Mouse (Mus musculus): ENCODE data around the gene Trabd2b. TPM values are rescaled to one million over a fixed set of nuclear protein-coding genes. Genes with fewer than 3 reads are reported as not detected.

Trabd2b gene
- polyA plus RNA-seq, 1 experiment = 0.78 TPM

DNA sequence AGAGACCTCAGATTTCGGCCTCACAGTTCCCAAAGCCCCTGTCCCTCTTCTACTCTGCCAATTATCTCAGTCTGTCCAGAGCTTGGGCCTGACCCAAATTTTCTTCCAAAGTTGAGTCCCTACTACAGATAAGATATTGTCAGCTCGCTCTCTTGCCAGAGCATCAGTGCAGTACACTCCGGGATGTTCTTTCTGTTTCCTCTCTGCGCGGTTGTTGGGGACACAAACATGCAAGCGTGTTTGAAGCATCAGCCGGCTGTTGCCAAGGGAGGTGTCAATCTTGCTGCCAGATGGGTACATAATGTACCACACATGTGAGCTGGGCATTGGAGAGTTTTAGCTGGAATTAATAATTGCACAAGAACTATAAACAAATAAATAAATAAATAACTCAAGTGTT, 28.9 kb downstream of the Trabd2b start:
- 92% methylated on average over 7 of the region's 7 CpGs for WGBS
- no peak for DNase-seq (ENCODE audit: low read depth, low spot score)

DNA sequence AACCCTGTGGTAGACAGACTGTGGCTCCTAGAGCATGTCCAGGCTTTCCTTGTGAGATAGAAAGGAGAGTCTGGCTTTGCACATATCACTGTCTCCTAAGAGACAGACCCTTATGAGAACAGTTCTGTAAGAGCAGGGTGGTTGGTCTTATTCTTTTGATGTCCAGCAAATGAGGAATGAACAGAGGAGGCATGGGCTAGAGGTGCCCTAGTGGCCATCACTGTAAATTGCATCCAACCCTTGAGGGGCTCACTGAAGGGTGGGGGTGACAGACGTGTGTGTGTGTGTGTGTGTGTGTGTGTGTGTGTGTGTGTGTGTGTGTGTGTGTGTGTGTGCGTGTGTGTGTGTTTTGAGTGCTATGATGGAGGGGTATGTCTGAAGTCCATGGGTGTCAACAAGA, 32.2 kb downstream of the Trabd2b start:
- no peak for DNase-seq (ENCODE audit: low read depth, low spot score)
- WGBS = 66% methylated on average over 2 of the region's 2 CpGs

DNA sequence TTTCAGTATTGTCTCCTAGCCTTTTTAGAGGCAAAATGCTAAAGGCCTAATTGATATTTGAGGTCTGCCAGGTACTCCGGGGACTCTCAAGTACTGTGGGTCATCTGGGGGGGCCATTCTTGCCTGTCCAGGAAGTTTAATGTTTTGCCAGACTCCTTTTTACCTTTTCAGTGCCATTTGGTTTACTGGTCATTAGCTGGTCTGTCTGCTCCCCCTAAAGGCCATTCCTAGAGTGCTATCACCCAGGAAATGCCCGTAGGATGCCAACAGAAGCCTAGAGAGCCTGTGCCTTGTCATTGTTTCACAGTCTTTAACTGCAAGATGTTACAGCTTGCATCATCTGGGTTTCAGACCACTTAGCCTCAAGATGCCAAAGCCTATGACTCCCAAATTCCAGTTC, 35.7 kb downstream of the Trabd2b start:
- DNase-seq (ENCODE audit: low read depth, low spot score) = no peak
- WGBS = 13% methylated on average over 2 of the region's 2 CpGs

DNA sequence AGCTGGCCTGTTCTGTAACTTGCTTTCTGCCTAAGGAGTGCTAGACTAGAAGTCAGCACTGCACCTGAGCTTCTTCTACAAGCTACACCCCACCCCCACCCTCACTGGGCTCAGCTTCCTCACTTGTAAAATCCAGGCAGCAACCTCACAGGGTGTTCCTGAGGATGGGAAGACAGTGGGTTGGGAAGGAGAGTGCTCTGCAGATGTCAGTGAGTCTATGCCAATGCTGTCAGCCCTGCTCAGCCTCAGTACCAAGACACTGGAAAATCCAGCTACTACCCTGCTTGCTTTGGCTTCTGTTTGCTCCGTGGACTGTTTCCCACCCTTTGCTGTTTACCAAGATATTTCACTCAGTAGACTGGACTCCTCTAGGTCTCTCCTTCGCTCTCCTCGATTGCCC, 36.1 kb downstream of the Trabd2b start:
- 25% methylated on average over 3 of the region's 3 CpGs for WGBS
- DNase-seq (ENCODE audit: low read depth, low spot score) = no peak

DNA sequence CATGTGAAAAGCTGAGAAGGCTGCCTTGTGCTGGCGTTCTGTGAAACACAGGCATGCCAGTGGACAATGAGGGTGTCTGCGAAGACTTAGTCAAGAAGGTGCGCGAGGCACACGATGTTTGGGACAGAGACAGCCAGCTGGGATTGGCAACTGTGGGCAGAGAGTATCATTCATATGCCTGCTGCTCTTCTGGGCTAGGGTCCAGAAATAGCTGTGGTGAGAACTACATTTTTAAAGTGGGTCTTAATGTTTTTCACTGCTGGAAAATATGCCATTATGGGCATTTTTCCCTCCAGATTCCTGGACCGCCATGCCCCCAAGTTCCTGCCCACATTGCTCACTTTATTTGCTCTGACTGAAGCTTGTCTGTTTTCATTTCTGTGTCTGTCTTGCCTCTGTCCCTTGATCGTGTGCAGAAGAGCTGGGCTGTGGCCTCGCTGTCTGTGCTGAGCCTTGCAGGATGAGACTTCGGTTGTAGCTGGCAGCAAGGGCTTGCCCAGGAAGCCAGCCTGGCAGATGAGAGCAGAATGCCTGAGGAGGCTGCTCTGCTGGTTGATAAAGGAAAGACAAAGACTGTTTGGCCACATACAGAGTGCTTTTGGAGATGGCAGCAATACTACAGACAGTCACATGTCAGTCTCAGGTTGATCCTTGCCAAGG, 42.0 kb downstream of the Trabd2b start:
- 79% methylated on average over 9 of the region's 9 CpGs for WGBS
- no peak for DNase-seq (ENCODE audit: low read depth, low spot score)

DNA sequence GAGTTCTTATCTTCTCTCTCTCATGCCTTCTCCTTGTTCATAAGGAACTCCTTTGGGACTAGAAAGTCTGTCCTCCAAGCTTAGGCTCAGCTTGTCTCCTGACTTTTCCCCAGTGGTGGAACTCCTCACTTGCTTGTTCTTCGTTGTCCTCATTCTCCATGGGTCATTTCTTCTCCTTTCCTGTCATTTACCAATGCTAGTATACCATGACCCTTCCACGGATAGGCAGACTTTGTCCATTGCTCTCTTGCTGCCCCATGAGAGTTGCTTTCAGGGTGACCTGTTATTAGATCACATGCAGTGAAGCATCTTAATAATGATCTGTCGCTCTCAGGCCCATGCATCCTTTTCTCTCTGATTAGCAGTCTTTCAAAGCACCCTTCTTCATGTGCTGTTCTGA, 46.6 kb downstream of the Trabd2b start:
- 97% methylated on average over 3 of the region's 3 CpGs for WGBS

DNA sequence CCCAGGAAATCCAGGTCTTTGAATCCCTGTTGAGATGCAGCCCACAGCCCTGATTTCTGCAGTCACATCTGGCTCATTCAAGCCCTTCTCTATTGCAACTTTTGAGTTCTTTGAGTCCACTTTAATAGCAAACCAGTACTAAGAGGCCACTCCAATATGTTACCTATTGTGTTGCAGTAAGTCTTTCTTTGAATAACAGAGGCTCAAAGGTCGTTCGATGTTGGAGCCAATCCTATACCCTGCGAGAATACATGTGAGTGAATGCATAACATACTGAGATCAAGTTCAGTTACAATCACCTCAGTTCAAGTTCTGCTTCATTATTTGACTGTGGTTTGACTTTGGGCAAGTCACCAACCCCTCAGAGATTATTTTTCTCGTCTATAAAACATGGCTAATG, 47.5 kb downstream of the Trabd2b start:
- 31% methylated on average over 4 of the region's 4 CpGs for WGBS
- no peak for DNase-seq (ENCODE audit: low read depth, low spot score)

More for the DNA sequence above, 46.6 kb downstream of the Trabd2b start:
- DNase-seq (ENCODE audit: low read depth, low spot score) = no peak

DNA sequence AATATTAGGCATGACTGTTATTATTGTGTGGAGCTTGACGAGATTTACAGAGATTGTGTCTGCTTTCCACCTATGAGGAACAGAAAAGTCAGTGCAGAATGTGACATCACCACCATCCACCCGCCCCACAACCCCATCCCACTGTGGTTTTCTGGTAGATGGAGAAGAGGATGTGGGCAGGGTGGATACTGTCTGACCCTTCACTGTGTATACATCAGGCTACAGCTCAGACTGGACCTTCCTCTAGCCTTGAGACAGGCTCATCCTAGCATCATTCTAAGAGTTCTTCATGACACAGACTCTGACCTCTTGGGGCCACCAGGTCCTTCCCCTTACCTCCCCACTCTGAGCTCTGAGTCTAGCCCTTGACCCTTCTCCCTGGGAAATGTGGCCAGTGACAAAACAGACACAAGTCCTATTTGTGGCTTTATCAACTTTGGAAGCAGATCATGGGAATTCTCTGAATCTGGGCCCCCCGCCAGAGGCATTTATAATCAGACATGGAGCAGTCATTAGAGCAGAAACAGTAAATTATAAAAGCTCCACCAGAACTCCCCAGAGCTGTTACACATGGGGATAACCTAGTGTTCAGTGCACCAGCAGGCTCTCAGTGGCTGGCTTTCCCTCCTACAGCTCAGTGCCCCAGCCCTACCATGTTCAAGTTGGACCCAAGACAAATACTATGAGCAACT, 48.1 kb downstream of the Trabd2b start:
- DNase-seq (ENCODE audit: low read depth, low spot score) = no peak
- WGBS = 69% methylated on average over 3 of the region's 3 CpGs

DNA sequence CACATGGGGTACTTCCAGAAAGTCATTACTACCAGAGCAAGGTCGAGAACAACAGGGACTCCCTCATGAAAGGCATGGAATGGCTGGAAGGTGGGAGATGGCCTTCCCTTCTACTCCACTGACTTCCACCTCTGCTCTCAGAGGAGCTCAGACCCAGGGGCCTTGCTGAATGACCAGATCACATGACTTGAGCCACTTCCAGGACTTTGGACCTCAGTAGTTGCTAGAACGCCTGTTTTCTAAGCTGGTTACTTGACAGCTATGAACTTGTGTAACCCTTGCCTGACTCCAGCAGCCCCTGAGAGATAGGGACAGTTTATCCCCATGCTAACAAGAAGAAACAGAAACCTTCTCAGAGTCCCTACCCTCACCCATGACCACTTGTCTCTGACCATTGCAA, 50.6 kb downstream of the Trabd2b start:
- 73% methylated on average over 2 of the region's 2 CpGs for WGBS
- no peak for DNase-seq (ENCODE audit: low read depth, low spot score)

DNA sequence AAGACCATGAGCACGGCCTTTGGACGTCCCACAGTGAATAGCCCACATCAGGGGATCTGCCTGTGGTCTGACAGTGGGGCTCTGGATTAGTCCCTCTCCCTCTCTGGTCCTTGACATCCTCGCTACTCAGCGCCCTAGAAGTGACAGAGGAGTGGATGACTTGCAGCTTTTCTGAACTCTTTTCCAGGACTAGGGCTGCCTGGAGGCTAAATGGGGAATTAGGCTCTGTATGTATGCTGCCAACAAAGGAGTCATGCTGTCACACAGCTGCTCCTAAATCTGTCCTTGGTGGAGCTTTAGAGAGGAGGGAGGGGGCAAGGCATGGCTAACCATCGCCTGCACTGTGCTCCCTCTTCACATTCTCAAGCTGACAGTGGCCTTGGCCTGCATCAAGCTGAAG, 53.1 kb downstream of the Trabd2b start:
- 81% methylated on average over 5 of the region's 5 CpGs for WGBS

DNA sequence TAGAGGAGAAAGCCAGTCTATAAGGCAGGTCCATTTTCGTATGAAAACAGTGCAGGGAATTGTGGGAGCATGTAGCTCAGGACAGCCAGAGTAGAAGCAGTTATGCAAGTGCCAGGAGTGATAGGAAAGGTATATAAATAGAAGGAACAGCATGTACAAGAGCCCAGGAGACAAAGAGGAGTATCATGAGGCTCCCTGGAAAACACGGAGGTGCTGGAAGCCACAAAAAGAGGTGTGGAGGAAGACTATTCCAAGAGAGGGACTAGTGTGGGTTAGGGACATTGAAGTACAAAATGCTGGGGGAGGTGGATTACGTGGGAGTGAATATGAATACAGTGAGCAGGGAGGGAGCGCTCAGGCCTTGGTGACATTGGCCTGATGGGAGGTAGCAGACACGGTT, 53.9 kb downstream of the Trabd2b start:
- DNase-seq (ENCODE audit: low read depth, low spot score) = no peak
- 83% methylated on average over 5 of the region's 5 CpGs for WGBS

More for the DNA sequence above, 53.1 kb downstream of the Trabd2b start:
- DNase-seq (ENCODE audit: low read depth, low spot score) = no peak

DNA sequence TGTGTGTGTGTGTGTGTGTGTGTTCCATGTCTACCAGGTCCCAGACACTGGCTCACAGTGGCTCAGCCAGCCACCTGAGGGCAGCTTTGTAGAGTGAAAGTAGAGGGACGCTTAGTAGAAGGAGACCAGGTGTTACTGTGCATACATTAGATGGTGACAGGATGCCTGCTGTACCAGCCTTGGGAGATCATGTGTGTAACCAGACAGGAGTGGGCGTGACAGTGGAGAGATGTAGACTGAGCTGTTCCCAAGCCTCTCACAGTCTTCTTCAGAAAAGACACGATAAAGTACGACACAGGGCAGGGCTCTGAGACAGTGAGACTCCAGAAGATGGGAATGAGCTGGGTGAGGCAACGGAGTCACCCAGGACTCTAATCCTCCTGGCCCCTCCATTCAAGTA, 54.6 kb downstream of the Trabd2b start:
- no peak for DNase-seq (ENCODE audit: low read depth, low spot score)
- WGBS = 70% methylated on average over 5 of the region's 5 CpGs

DNA sequence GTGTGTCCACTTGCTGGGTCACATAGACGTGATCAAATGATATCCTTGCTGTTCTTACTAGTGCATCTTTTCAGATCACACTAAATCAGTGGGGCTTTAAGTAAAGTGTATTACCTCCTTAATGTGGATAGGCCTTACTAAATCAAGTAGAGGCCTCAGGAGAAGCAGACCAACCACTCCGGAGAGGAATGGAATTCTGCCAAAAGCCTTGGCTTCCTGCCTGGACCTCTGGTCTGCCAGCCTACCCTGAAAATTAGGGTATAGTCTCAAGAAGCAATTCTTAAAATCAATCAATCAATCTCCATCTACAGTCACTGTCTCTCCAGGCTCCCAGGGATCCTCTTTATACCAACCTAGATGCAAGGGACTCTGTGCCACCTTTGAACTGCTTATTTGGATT, 59.1 kb downstream of the Trabd2b start:
- no peak for DNase-seq (ENCODE audit: low read depth, low spot score)
- 38% methylated on average over 2 of the region's 2 CpGs for WGBS

DNA sequence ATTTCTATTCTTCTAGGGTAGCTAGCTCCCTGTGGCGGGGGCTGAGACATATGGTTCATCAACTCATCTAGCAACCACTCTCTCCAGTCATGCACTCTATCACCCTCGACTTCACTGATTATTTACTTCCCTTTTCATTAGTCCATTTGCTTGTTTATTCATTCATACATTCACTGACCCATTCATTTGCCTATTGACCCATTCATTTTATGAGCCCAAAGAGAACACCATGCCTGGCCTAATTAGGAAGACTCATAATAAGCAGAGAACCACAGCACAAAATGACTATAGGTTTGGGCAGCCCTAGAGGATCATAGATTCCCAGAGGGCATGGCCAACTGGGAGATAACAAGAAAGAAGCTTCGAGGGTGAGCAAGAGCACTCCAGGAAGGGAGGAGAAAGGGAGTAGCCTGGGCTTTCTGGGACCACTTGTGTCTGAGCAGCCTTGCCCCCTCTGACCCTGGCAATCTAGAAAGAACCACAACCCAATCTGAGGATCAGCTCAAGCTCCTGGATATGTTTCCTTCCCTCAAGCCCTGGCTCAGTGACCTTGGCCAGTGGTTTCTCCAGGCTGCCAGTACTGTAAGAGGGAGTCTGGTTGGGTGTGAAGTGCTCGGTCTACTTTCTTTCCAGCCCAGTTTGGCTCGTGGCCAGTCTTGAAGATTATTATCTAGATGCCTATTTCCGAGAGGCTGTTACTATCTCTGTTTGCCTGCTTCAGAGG, 61.0 kb downstream of the Trabd2b start:
- no peak for DNase-seq (ENCODE audit: low read depth, low spot score)
- 26% methylated on average over 6 of the region's 6 CpGs for WGBS

DNA sequence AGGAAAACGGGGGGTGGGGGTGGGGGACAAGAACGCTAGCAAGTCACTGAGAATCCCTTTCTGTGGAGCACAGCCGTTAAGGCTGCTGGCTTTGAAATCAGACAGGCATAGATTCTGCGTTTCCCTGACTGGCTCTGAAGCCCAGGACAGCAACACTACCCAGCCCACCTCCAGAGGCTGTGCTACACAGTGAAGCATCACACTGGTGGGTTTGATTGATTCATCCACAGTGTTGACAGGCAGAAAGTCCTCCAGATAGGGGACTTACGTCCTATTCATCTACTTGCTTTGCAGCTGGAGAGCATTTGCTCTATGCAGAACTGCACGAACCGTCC, 61.5 kb downstream of the Trabd2b start:
- DNase-seq (ENCODE audit: low read depth, low spot score) = no peak
- 41% methylated on average over 7 of the region's 7 CpGs for WGBS

DNA sequence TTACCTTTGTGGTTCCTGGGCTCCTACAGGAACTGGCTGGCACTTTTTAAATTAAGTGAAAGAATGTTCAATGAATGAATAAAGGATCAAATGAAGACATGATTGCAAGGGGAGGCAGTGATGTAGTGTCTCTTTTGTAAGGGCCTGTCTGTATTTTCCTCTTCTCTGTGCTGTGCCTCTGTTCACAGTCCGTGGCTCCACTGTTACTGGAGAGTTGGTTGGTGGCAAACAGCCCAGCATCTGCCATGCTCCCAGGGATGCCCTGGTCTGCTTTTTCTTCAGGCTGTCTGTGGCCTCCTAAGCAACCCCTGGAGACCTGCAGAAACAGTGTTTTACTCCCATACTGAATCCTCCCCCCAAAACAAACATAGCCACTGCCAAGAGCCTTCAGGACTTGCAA, 63.4 kb downstream of the Trabd2b start:
- WGBS = 56% methylated on average over 1 of the region's 1 CpGs
- no peak for DNase-seq (ENCODE audit: low read depth, low spot score)

DNA sequence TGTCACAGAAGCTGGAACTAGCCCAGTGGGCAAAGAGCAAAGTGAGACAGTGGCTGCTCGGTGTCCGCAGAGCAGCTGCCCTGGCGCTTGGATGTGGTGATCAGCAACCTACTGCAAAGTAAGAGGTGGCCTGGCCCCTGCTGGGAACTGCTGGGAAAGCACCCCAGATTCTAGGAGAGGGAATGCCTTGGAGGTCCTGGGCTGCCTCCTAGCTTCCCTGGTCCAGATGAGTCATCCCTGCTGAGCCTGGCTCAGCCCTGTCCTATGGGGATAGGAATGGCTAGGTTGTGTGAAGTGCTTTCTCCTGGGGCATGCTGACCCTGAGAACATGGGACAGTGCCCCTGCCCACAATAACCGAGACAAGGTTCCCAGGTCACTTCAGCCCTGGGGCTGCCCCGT, 65.6 kb downstream of the Trabd2b start:
- 24% methylated on average over 5 of the region's 5 CpGs for WGBS
- no peak for DNase-seq (ENCODE audit: low read depth, low spot score)

DNA sequence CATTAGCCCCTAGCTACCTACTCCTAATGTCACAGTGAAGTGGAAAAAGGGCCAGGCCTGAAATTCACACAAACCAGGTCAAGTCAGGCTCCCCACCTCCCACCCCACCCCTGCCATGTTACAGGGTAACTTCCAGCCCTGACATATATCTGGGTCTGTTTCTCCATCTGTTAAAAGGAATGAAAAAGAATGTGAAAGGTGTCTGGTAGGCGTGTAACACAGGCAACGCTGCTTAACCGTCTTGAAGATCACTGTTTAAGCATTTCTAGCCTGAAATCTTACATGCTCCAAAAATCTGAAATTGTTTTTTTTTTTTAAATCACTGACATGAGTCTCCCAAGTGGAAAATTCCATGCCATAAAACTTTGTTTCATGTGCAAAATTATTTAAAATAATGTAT, 69.8 kb downstream of the Trabd2b start:
- 91% methylated on average over 3 of the region's 3 CpGs for WGBS
- DNase-seq (ENCODE audit: low read depth, low spot score) = no peak

DNA sequence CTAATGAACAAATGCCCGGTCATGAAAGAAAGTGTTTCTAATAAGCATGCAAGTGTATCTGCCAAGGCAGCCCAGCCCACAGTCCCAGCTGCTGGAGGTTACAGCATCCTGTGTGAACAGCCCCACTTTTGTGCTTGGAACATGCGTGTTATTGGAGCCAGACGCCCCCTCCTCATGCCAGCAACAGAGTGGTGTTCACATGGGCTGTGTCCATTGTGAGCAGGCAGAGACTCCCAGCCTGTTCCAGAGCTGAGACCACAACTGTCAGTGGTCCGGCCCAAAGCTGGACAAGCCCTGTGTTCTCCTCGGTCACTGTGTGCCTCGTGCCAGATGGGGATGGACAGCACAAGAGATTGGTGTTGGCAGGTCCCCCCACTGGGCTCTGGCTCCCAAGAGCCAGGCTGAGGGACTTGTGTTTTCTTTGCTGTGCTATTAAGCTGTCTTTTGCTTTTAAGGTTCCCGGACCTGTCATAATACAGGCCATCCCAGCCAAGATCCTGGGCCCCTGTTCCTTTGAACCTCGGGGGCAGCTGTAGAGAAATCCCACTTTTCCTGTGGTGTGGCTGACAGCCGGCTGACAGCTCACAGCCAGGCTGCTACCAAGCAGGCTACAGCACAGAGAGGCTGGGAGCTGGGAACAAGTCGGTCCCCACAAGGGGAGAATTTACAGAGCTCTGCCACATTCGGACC, 70.7 kb downstream of the Trabd2b start:
- DNase-seq (ENCODE audit: low read depth, low spot score) = no peak
- 68% methylated on average over 11 of the region's 11 CpGs for WGBS

DNA sequence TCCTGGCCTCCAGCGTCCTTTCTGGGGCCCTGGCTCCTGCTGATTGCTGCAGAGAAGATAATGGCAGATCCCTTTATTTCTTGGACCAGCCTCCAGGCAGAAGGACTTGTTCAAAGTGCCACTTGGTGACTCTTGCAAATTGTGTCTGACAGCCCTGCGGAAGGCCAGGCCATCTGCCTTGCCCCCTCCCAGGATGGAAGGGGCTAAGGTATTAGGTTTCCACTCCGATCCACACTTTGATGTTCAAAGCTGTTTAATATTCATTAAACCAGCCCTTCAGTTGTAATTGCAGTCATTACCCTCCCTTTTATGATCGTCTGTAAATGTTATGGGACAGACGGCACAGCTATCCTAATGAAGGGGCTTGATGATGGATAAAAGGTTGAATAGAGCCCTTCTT, 75.0 kb downstream of the Trabd2b start:
- WGBS = 69% methylated on average over 5 of the region's 5 CpGs
- no peak for DNase-seq (ENCODE audit: low read depth, low spot score)

DNA sequence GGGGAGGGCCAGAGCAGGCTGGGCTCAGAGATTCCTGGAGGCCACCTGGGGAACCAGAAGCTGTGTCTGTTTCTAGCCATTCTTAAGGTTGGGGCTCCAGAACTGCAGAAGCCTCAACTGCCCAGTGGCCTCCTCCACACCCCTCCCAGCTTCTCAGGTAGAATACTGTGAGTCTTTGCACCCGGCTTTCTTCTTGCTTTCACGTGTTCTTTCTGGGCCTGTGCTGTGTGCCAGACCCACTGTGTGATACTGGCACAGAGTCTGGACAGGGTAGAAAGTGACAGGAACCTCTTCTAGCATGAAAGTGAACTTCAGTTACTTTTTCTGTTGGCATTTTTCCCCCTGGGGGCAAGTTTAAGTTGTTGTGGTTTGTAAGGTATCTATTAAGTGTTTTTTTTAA, 77.6 kb downstream of the Trabd2b start:
- 80% methylated on average over 2 of the region's 2 CpGs for WGBS
- DNase-seq (ENCODE audit: low read depth, low spot score) = no peak
